Mouse (Mus musculus) heart, postnatal 0 days (tissue): ENCODE measurements around the gene Cd79b.

Source experiments
- CTCF ChIP-seq: IDR thresholded peaks from 2 replicates; pipeline ENCODE4 v1.5.1; 2016; ENCODE audit warnings: antibody characterized with exemption, control low read depth, low read depth
- EP300 ChIP-seq: IDR thresholded peaks from 2 replicates; pipeline ENCODE4 v1.6.1; 2016; ENCODE audit warnings: antibody characterized with exemption, low read depth

GRCm38 (mm10) chr11:106351253-106351652, 36.7 kb upstream of the Cd79b start:
- TF ChIP-seq CTCF = no peak
- no peak for TF ChIP-seq EP300
